Mouse (Mus musculus) myocyte (in vitro differentiated cells): ENCODE measurements around the gene Pkp2. TPM values are rescaled to one million over a fixed set of nuclear protein-coding genes. Genes with fewer than 3 reads are reported as not detected.

Source experiments
- H3K27me3 ChIP-seq: one replicate; pipeline ENCODE4 v1.6.1; 2011; ENCODE audit not compliant: control insufficient read depth, insufficient read depth, insufficient read length
- H3K36me3 ChIP-seq: one replicate; pipeline ENCODE4 v1.6.1; 2011; ENCODE audit not compliant: control insufficient read depth, insufficient read depth
- H3K4me2 ChIP-seq: one replicate; pipeline ENCODE4 v1.6.1; 2011; ENCODE audit warnings: low read depth, control low read depth
- H3K4me3 ChIP-seq: one replicate; pipeline ENCODE4 v1.5.1; 2011; ENCODE audit warnings: mild to moderate bottlenecking, control low read depth, moderate library complexity
- H3K79me2 ChIP-seq: one replicate; pipeline ENCODE4 v1.6.1; 2011; ENCODE audit not compliant: control insufficient read depth, insufficient read depth
- H3ac ChIP-seq: one replicate; pipeline ENCODE4 v1.6.1; 2011; ENCODE audit not compliant: control insufficient read depth, insufficient read length
- CEBPB ChIP-seq: IDR thresholded peaks from 2 replicates; pipeline ENCODE4 v1.6.1; 2011; ENCODE audit warnings: mild to moderate bottlenecking, moderate library complexity; ENCODE audit not compliant: poor library complexity, insufficient read depth, severe bottlenecking
- E2F4 ChIP-seq: IDR thresholded peaks from one replicate; pipeline ENCODE4 v1.6.1; 2011; ENCODE audit warnings: mild to moderate bottlenecking, control low read depth, moderate library complexity; ENCODE audit not compliant: insufficient read depth
- MAX ChIP-seq: IDR thresholded peaks from one replicate; pipeline ENCODE4 v1.6.1; 2011; ENCODE audit warnings: low read depth, mild to moderate bottlenecking, control low read depth
- MYOD1 ChIP-seq, 3 experiments: IDR thresholded peaks; one replicate each; pipeline ENCODE4 v1.6.1; 2011; ENCODE audit warnings: control low read depth in 2 of 3, low read depth in 2 of 3, mild to moderate bottlenecking in 2 of 3, moderate library complexity in 1 of 3; ENCODE audit not compliant: insufficient read length in 2 of 3, control insufficient read depth in 1 of 3
- MYOG ChIP-seq, 3 experiments: IDR thresholded peaks; one replicate each; pipeline ENCODE4 v1.6.1; 2011; ENCODE audit warnings: control low read depth in 2 of 3, low read depth in 2 of 3, mild to moderate bottlenecking in 2 of 3; ENCODE audit not compliant: insufficient read length in 2 of 3, control insufficient read depth in 1 of 3, insufficient read depth in 1 of 3
- POLR2A ChIP-seq: IDR thresholded peaks from one replicate; pipeline ENCODE4 v1.6.1; 2011; ENCODE audit warnings: low read depth, mild to moderate bottlenecking, control low read depth, moderate library complexity; ENCODE audit not compliant: insufficient read length
- POLR2AphosphoS2 ChIP-seq: IDR thresholded peaks from one replicate; pipeline ENCODE4 v1.6.1; 2011; ENCODE audit warnings: low read depth, control low read depth; ENCODE audit not compliant: insufficient read length
- REST ChIP-seq: IDR thresholded peaks from one replicate; pipeline ENCODE4 v1.6.1; 2011; ENCODE audit warnings: mild to moderate bottlenecking, control low read depth, moderate library complexity; ENCODE audit not compliant: insufficient read depth, insufficient read length
- SRF ChIP-seq: IDR thresholded peaks from one replicate; pipeline ENCODE4 v1.6.1; 2011; ENCODE audit warnings: low read depth; ENCODE audit not compliant: control insufficient read depth, insufficient read length
- TCF12 ChIP-seq: IDR thresholded peaks from one replicate; pipeline ENCODE4 v1.6.1; 2011; ENCODE audit warnings: mild to moderate bottlenecking, control low read depth; ENCODE audit not compliant: poor library complexity, insufficient read depth, severe bottlenecking
- TCF3 ChIP-seq: IDR thresholded peaks from one replicate; pipeline ENCODE4 v1.6.1; 2011; ENCODE audit warnings: low read depth, control low read depth; ENCODE audit not compliant: insufficient read length
- USF1 ChIP-seq: IDR thresholded peaks from one replicate; pipeline ENCODE4 v1.6.1; 2011; ENCODE audit warnings: low read depth, mild to moderate bottlenecking, control low read depth, moderate library complexity
- polyA plus RNA-seq: library from polyadenylated mRNA; unstranded; fragments of >200 nt; fragmentation: generic; extraction: Trizol; gene quantifications from one replicate; pipeline ENCODE4 v1.2.1, GENCODE M21; 2012; ENCODE audit warnings: missing spikeins

Gene Pkp2
- polyA plus RNA-seq, 1 experiment = 9.1 TPM

GRCm38 (mm10) chr16:16302369-16303137, 89.4 kb downstream of the Pkp2 start, which contains the start of gene Yars2:
Yars2 (plus strand) TSS chr16:16302965.
- Histone ChIP-seq H3K27me3 (no peaks in the 10 kb centered on the region), H3K36me3 (peaks cover 12% of the 10 kb centered on the region), H3K4me2 (peak within 1 kb of the TSS; percentile 97), H3K4me3 (peak within 1 kb of the TSS; percentile 70), H3K79me2 (peaks cover 20% of the 10 kb centered on the region), H3ac (peak within 1 kb of the TSS; percentile 60)
- no peak for TF ChIP-seq E2F4
- TF ChIP-seq TCF3 = no peak
- peak; percentile 74 for TF ChIP-seq SRF
- TF ChIP-seq USF1 = no peak
- TF ChIP-seq TCF12 = no peak
- TF ChIP-seq POLR2AphosphoS2 = peak; percentile 97
- TF ChIP-seq MYOG (IDR thresholded peaks at IDR 0.05; ENCODE audit: control insufficient read depth in 1 of 3, insufficient read depth in 1 of 3, insufficient read length in 2 of 3, low read depth in 2 of 3) = peak in 2 of 3 experiments; percentile 25 to 52
- peak; percentile 7 for TF ChIP-seq MAX
- TF ChIP-seq CEBPB = no peak
- TF ChIP-seq MYOD1 (IDR thresholded peaks at IDR 0.05; ENCODE audit: control insufficient read depth in 1 of 3, insufficient read length in 2 of 3, low read depth in 2 of 3) = no peak
- TF ChIP-seq POLR2A = peak; percentile 93
- TF ChIP-seq REST = no peak

- Histone ChIP-seq H3ac (peak overlapping the region; percentile 60), H3K4me2 (peak overlapping the region; percentile 90), H3K36me3 (peaks cover 19% of the 10 kb centered on the region), H3K4me3 (peak overlapping the region; percentile 70), H3K27me3 (no peaks in the 10 kb centered on the region), H3K79me2 (peaks cover 20% of the 10 kb centered on the region)
- no peak for TF ChIP-seq TCF3
- TF ChIP-seq POLR2A = peak; percentile 20
These were observed 90.2 kb downstream of the Pkp2 start for GRCm38 (mm10) chr16:16303138-16303827.

- TF ChIP-seq POLR2A (no peak), CEBPB (no peak), POLR2AphosphoS2 (no peak), MYOD1 (IDR thresholded peaks at IDR 0.05; ENCODE audit: control insufficient read depth in 1 of 3, insufficient read length in 2 of 3, low read depth in 2 of 3) (no peak), MAX (no peak), TCF3 (no peak), MYOG (IDR thresholded peaks at IDR 0.05; ENCODE audit: control insufficient read depth in 1 of 3, insufficient read depth in 1 of 3, insufficient read length in 2 of 3, low read depth in 2 of 3) (no peak), TCF12 (no peak), REST (no peak), SRF (no peak), E2F4 (no peak), USF1 (no peak)
- peaks cover 20% of the 10 kb centered on the region for H3K79me2 ChIP-seq
- peak overlapping the region; percentile 60 for H3ac ChIP-seq
- peaks cover 22% of the 10 kb centered on the region for H3K36me3 ChIP-seq
- peak overlapping the region; percentile 90 for H3K4me2 ChIP-seq
- peak overlapping the region; percentile 70 for H3K4me3 ChIP-seq
- H3K27me3 ChIP-seq = no peaks in the 10 kb centered on the region
These were observed 90.8 kb downstream of the Pkp2 start for GRCm38 (mm10) chr16:16303888-16304287.

GRCm38 (mm10) chr16:16311319-16311718, 98.2 kb downstream of the Pkp2 start:
- Histone ChIP-seq H3K27me3 (no peaks in the 10 kb centered on the region), H3K4me3 (no peak overlapping the region), H3K36me3 (peaks cover 53% of the 10 kb centered on the region), H3ac (no peak overlapping the region), H3K79me2 (no peaks in the 10 kb centered on the region), H3K4me2 (no peak overlapping the region)
- TF ChIP-seq MAX (no peak), POLR2AphosphoS2 (no peak), TCF12 (no peak), SRF (no peak), MYOD1 (IDR thresholded peaks at IDR 0.05; ENCODE audit: control insufficient read depth in 1 of 3, insufficient read length in 2 of 3, low read depth in 2 of 3) (no peak), MYOG (IDR thresholded peaks at IDR 0.05; ENCODE audit: control insufficient read depth in 1 of 3, insufficient read depth in 1 of 3, insufficient read length in 2 of 3, low read depth in 2 of 3) (no peak), USF1 (no peak), POLR2A (no peak), REST (no peak)

Other genes starting within 250 kb of the Pkp2 start
- gene Yars2, start 89.6 kb downstream of the Pkp2 start, polyA plus RNA-seq = 18.5 TPM
- 19.2 TPM for gene Dnm1l, start 145.6 kb downstream of the Pkp2 start, polyA plus RNA-seq